Mouse (Mus musculus) myocyte (in vitro differentiated cells): ENCODE measurements at regions not wholly inside any gene's neighbourhood (a gene's known extent, or its start where the extent isn't known, plus 50 kb on each side); places are given as distances from the start of the nearest gene placed in this dataset.

Experiments used
- MYOD1 ChIP-seq, 3 experiments: IDR thresholded peaks; one replicate each; pipeline ENCODE4 v1.6.1; 2011; ENCODE audit warnings: control low read depth in 2 of 3, low read depth in 2 of 3, mild to moderate bottlenecking in 2 of 3, moderate library complexity in 1 of 3; ENCODE audit not compliant: insufficient read length in 2 of 3, control insufficient read depth in 1 of 3
- POLR2AphosphoS2 ChIP-seq: IDR thresholded peaks from one replicate; pipeline ENCODE4 v1.6.1; 2011; ENCODE audit warnings: low read depth, control low read depth; ENCODE audit not compliant: insufficient read length

- TF ChIP-seq POLR2AphosphoS2 (no peak), MYOD1 (IDR thresholded peaks at IDR 0.05; ENCODE audit: control insufficient read depth in 1 of 3, insufficient read length in 2 of 3, low read depth in 2 of 3) (peak in 1 of 3 experiments; percentile 16)
These were observed 195.9 kb downstream of the Gm13691 start for GRCm38 (mm10) chr2:84186126-84186701.
